Mouse (Mus musculus) brain, embryonic 14.5 days (tissue): ENCODE data around the gene Mipep.

Experiments
- CTCF ChIP-seq: fragments of 200-500 bp; IDR thresholded peaks from 2 replicates; pipeline ENCODE4 v1.5.1; 2012; ENCODE audit warnings: inconsistent platforms, mild to moderate bottlenecking, moderate library complexity, borderline replicate concordance; ENCODE audit not compliant: insufficient read depth, insufficient read length; ENCODE audit errors: extremely low read depth
- POLR2A ChIP-seq: fragments of 200-500 bp; IDR thresholded peaks from 2 replicates; pipeline ENCODE4 v1.6.1; 2012; ENCODE audit warnings: mild to moderate bottlenecking, inconsistent platforms, borderline replicate concordance; ENCODE audit not compliant: poor library complexity, insufficient read depth, insufficient read length, severe bottlenecking; ENCODE audit errors: extremely low read depth

DNA sequence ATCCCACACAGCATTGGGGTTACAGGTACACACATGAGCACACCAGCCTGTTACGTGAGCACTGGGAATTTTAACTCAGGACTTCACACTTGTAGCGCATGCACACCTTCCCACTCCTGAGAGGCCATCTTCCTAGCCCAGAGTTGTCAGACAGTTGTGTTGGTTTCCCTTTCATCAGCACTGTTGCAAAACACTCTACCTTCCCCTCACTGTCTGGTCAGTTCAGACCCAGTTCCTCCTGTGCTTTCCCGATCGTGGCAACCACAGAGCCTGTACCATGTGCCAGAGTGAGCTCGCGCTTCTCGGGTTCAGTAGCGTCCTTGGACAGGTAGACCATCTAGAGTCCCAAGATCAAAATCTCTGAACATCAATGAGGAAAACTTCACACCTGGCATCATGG, 27.1 kb upstream of the Mipep start:
- TF ChIP-seq CTCF, result no peak
- TF ChIP-seq POLR2A, result no peak
